Mouse (Mus musculus): ENCODE results near the gene Nkpd1. TPM values are rescaled to one million over a fixed set of nuclear protein-coding genes. Genes with fewer than 3 reads are reported as not detected.

Gene Nkpd1
- polyA plus RNA-seq, 1 experiment from 2014 or later, result not detected

- Histone ChIP-seq H3K4me3 (peak within 1 kb of the TSS; percentile 98), H3K36me3 (peaks cover 37% of the 10 kb centered on the region), H3K27me3 (replicated peaks) (no peaks in the 10 kb centered on the region), H3K4me1 (peaks cover 46% of the 10 kb centered on the region), H3K4me2 (peak within 1 kb of the TSS; percentile 98), H3K9ac (peak within 1 kb of the TSS; percentile 98), H3K9me3 (no peaks in the 10 kb centered on the region), H3K27ac (replicated peaks) (peak within 1 kb of the TSS; percentile 91)
- 2% methylated on average over 19 of the region's 19 CpGs for WGBS
- no peak; the same call in 1 of the 2 replicates for ATAC-seq (ENCODE audit: extremely low read depth, insufficient number of reproducible peaks, low FRiP score, low TSS enrichment)
These were observed 45.2 kb downstream of the Nkpd1 start, which contains the start of gene Ppp1r37 for GRCm38 (mm10) chr7:19562643-19563410. Gene Ppp1r37, minus strand, starts transcription at chr7:19563076.

- ATAC-seq (ENCODE audit: extremely low read depth, insufficient number of reproducible peaks, low FRiP score, low TSS enrichment), result no peak
- Histone ChIP-seq H3K27me3 (replicated peaks) (no peaks in the 10 kb centered on the region), H3K36me3 (peaks cover 44% of the 10 kb centered on the region), H3K4me3 (no peak overlapping the region), H3K27ac (replicated peaks) (0 out of 2 replicates have a peak overlapping the region, but pooled peaks have one; percentile 91), H3K4me1 (peaks cover 35% of the 10 kb centered on the region), H3K9me3 (no peaks in the 10 kb centered on the region), H3K9ac (peak overlapping the region; percentile 98), H3K4me2 (peak overlapping the region; percentile 98; the same call in 1 of the 2 replicates)
- WGBS, result 62% methylated on average over 3 of the region's 3 CpGs
These were observed 46.2 kb downstream of the Nkpd1 start for GRCm38 (mm10) chr7:19563884-19564283.

GRCm38 (mm10) chr7:19564455-19564854 lies 46.8 kb downstream of the Nkpd1 start:
- Histone ChIP-seq H3K4me2 (no peak overlapping the region), H3K4me1 (peaks cover 30% of the 10 kb centered on the region), H3K4me3 (no peak overlapping the region), H3K27me3 (replicated peaks) (no peaks in the 10 kb centered on the region), H3K27ac (replicated peaks) (no peak overlapping the region), H3K9me3 (no peaks in the 10 kb centered on the region), H3K9ac (no peak overlapping the region), H3K36me3 (peaks cover 49% of the 10 kb centered on the region)
- WGBS, result 85% methylated on average over 4 of the region's 4 CpGs
- no peak for ATAC-seq (ENCODE audit: extremely low read depth, insufficient number of reproducible peaks, low FRiP score, low TSS enrichment)

- no peaks in the 10 kb centered on the region for H3K9me3 ChIP-seq
- ATAC-seq (ENCODE audit: extremely low read depth, insufficient number of reproducible peaks, low FRiP score, low TSS enrichment), result no peak
- no peak overlapping the region for H3K9ac ChIP-seq
- H3K27ac ChIP-seq (replicated peaks), result no peak overlapping the region
- no peak overlapping the region for H3K4me2 ChIP-seq
- H3K36me3 ChIP-seq, result peaks cover 63% of the 10 kb centered on the region
- no peak overlapping the region for H3K4me3 ChIP-seq
- 89% methylated on average over 2 of the region's 2 CpGs for WGBS
- H3K4me1 ChIP-seq, result peaks cover 16% of the 10 kb centered on the region
- no peaks in the 10 kb centered on the region for H3K27me3 ChIP-seq (replicated peaks)
These were observed 48.2 kb downstream of the Nkpd1 start for GRCm38 (mm10) chr7:19565803-19566202.

- Histone ChIP-seq H3K4me3 (no peak overlapping the region), H3K4me2 (no peak overlapping the region), H3K9ac (no peak overlapping the region), H3K4me1 (peaks cover 25% of the 10 kb centered on the region), H3K36me3 (peaks cover 67% of the 10 kb centered on the region), H3K9me3 (no peaks in the 10 kb centered on the region), H3K27me3 (replicated peaks) (no peaks in the 10 kb centered on the region), H3K27ac (replicated peaks) (no peak overlapping the region)
- no peak for ATAC-seq (ENCODE audit: extremely low read depth, insufficient number of reproducible peaks, low FRiP score, low TSS enrichment)
- 86% methylated on average over 8 of the region's 8 CpGs for WGBS
These were observed 49.8 kb downstream of the Nkpd1 start for GRCm38 (mm10) chr7:19567426-19567825.

- peaks cover 57% of the 10 kb centered on the region for H3K36me3 ChIP-seq
- WGBS, result 76% methylated on average over 3 of the region's 3 CpGs
- H3K4me1 ChIP-seq, result peaks cover 22% of the 10 kb centered on the region
- H3K9me3 ChIP-seq, result no peaks in the 10 kb centered on the region
- no peak overlapping the region for H3K4me2 ChIP-seq
- H3K27me3 ChIP-seq (replicated peaks), result peaks cover under 1% of the 10 kb centered on the region; the same call in 1 of the 2 replicates
- no peak overlapping the region for H3K27ac ChIP-seq (replicated peaks)
- H3K9ac ChIP-seq, result no peak overlapping the region
- ATAC-seq (ENCODE audit: extremely low read depth, insufficient number of reproducible peaks, low FRiP score, low TSS enrichment), result no peak
- no peak overlapping the region for H3K4me3 ChIP-seq
These were observed 52.0 kb downstream of the Nkpd1 start for GRCm38 (mm10) chr7:19569647-19570046.

GRCm38 (mm10) chr7:19572926-19573775 lies 55.5 kb downstream of the Nkpd1 start:
- peaks cover 35% of the 10 kb centered on the region for H3K27me3 ChIP-seq (replicated peaks)
- peak overlapping the region; percentile 77 for H3K4me2 ChIP-seq
- H3K27ac ChIP-seq (replicated peaks), result peak overlapping the region; percentile 91
- WGBS, result under 1% methylated on average over 53 of the region's 53 CpGs
- H3K36me3 ChIP-seq, result peaks cover 30% of the 10 kb centered on the region
- no peaks in the 10 kb centered on the region for H3K9me3 ChIP-seq
- H3K9ac ChIP-seq, result peak overlapping the region; percentile 91
- H3K4me1 ChIP-seq, result peaks cover 39% of the 10 kb centered on the region
- peak; percentile 80; the same call in 1 of the 2 replicates for ATAC-seq (ENCODE audit: extremely low read depth, insufficient number of reproducible peaks, low FRiP score, low TSS enrichment)
- peak overlapping the region; percentile 76 for H3K4me3 ChIP-seq

- Histone ChIP-seq H3K4me2 (peak overlapping the region; percentile 77), H3K9me3 (no peaks in the 10 kb centered on the region), H3K4me1 (peaks cover 40% of the 10 kb centered on the region), H3K36me3 (peaks cover 24% of the 10 kb centered on the region), H3K27ac (replicated peaks) (peak overlapping the region; percentile 91), H3K4me3 (peak overlapping the region; percentile 76), H3K9ac (peak overlapping the region; percentile 91), H3K27me3 (replicated peaks) (peaks cover 41% of the 10 kb centered on the region)
- ATAC-seq (ENCODE audit: extremely low read depth, insufficient number of reproducible peaks, low FRiP score, low TSS enrichment), result no peak
- WGBS, result 19% methylated on average over 16 of the region's 16 CpGs
These were observed 56.1 kb downstream of the Nkpd1 start for GRCm38 (mm10) chr7:19573776-19574140.

Other genes with a start within 250 kb of the Nkpd1 start
- gene Vasp, start 246.0 kb upstream of the Nkpd1 start, polyA plus RNA-seq (2015; fragmentation: Nextera tagmentation; extraction: Ambion mirVana), result 81.2 and 81.7 TPM in 2 replicates
- gene Ppm1n, start 237.8 kb upstream of the Nkpd1 start, polyA plus RNA-seq (2015; fragmentation: Nextera tagmentation; extraction: Ambion mirVana), result not detected in 2 replicates
- gene Rtn2, start 235.2 kb upstream of the Nkpd1 start, polyA plus RNA-seq (2015; fragmentation: Nextera tagmentation; extraction: Ambion mirVana), result 26.1 and 29.3 TPM in 2 replicates
- 0.14 and 0.16 TPM in 2 replicates for gene Fosb, start 207.8 kb upstream of the Nkpd1 start, polyA plus RNA-seq (2015; fragmentation: Nextera tagmentation; extraction: Ambion mirVana)
- 62.6 and 62.7 TPM in 2 replicates for gene Ercc1, start 173.1 kb upstream of the Nkpd1 start, polyA plus RNA-seq (2015; fragmentation: Nextera tagmentation; extraction: Ambion mirVana)
- 17.4 and 19.8 TPM in 2 replicates for gene Cd3eap, start 158.4 kb upstream of the Nkpd1 start, polyA plus RNA-seq (2015; fragmentation: Nextera tagmentation; extraction: Ambion mirVana)
- gene Ppp1r13l, start 158.1 kb upstream of the Nkpd1 start, polyA plus RNA-seq (2015; fragmentation: Nextera tagmentation; extraction: Ambion mirVana), result 12.8 and 13.0 TPM in 2 replicates
- gene Ercc2, start 135.8 kb upstream of the Nkpd1 start, polyA plus RNA-seq (2015; fragmentation: Nextera tagmentation; extraction: Ambion mirVana), result 11.8 and 12.2 TPM in 2 replicates
- gene Klc3, start 113.7 kb upstream of the Nkpd1 start, polyA plus RNA-seq (2015; fragmentation: Nextera tagmentation; extraction: Ambion mirVana), result 4.8 and 5.5 TPM in 2 replicates
- gene Ckm, start 113.1 kb upstream of the Nkpd1 start, polyA plus RNA-seq (2015; fragmentation: Nextera tagmentation; extraction: Ambion mirVana), result 284 and 345 TPM in 2 replicates
- 6.5 and 7.5 TPM in 2 replicates for gene Mark4, start 59.0 kb upstream of the Nkpd1 start, polyA plus RNA-seq (2015; fragmentation: Nextera tagmentation; extraction: Ambion mirVana)
- gene Exoc3l2, start 54.5 kb upstream of the Nkpd1 start, polyA plus RNA-seq (2015; fragmentation: Nextera tagmentation; extraction: Ambion mirVana), result 1.1 and 1.2 TPM in 2 replicates
- 1.5 TPM in 2 replicates for gene Bloc1s3, start 9.5 kb upstream of the Nkpd1 start, polyA plus RNA-seq (2015; fragmentation: Nextera tagmentation; extraction: Ambion mirVana)
- gene Trappc6a, start 9.4 kb upstream of the Nkpd1 start, polyA plus RNA-seq (2015; fragmentation: Nextera tagmentation; extraction: Ambion mirVana), result 71.4 and 77.4 TPM in 2 replicates
- 15.0 and 17.2 TPM in 2 replicates for gene Ppp1r37, start 45.2 kb downstream of the Nkpd1 start, polyA plus RNA-seq (2015; fragmentation: Nextera tagmentation; extraction: Ambion mirVana)
- 0.12 and 0.32 TPM in 2 replicates for gene Zfp296, start 59.4 kb downstream of the Nkpd1 start, polyA plus RNA-seq (2015; fragmentation: Nextera tagmentation; extraction: Ambion mirVana)
- gene Gemin7, start 59.8 kb downstream of the Nkpd1 start, polyA plus RNA-seq (2015; fragmentation: Nextera tagmentation; extraction: Ambion mirVana), result 114 and 134 TPM in 2 replicates
- 30.8 and 31.8 TPM in 2 replicates for gene Clasrp, start 86.6 kb downstream of the Nkpd1 start, polyA plus RNA-seq (2015; fragmentation: Nextera tagmentation; extraction: Ambion mirVana)
- 5.6 and 6.2 TPM in 2 replicates for gene Relb, start 111.6 kb downstream of the Nkpd1 start, polyA plus RNA-seq (2015; fragmentation: Nextera tagmentation; extraction: Ambion mirVana)
- gene Clptm1, start 147.2 kb downstream of the Nkpd1 start, polyA plus RNA-seq (2015; fragmentation: Nextera tagmentation; extraction: Ambion mirVana), result 74.5 and 74.6 TPM in 2 replicates
- 3.6 and 22.3 TPM in 2 replicates for gene Apoc2, start 160.1 kb downstream of the Nkpd1 start, polyA plus RNA-seq (2015; fragmentation: Nextera tagmentation; extraction: Ambion mirVana)
- gene Gm44805, start 163.6 kb downstream of the Nkpd1 start, polyA plus RNA-seq (2015; fragmentation: Nextera tagmentation; extraction: Ambion mirVana), result 2.9 TPM in 1 of 2 replicates, not detected in the other
- 0.84 and 3.7 TPM in 2 replicates for gene Apoc4, start 163.6 kb downstream of the Nkpd1 start, polyA plus RNA-seq (2015; fragmentation: Nextera tagmentation; extraction: Ambion mirVana)
- 8.8 and 13.9 TPM in 2 replicates for gene Apoc1, start 174.8 kb downstream of the Nkpd1 start, polyA plus RNA-seq (2015; fragmentation: Nextera tagmentation; extraction: Ambion mirVana)
- gene Apoe, start 181.3 kb downstream of the Nkpd1 start, polyA plus RNA-seq (2015; fragmentation: Nextera tagmentation; extraction: Ambion mirVana), result 480 and 561 TPM in 2 replicates
- gene Tomm40, start 197.6 kb downstream of the Nkpd1 start, polyA plus RNA-seq (2015; fragmentation: Nextera tagmentation; extraction: Ambion mirVana), result 128 and 146 TPM in 2 replicates
- gene Nectin2, start 232.6 kb downstream of the Nkpd1 start, polyA plus RNA-seq (2015; fragmentation: Nextera tagmentation; extraction: Ambion mirVana), result 89.3 and 89.4 TPM in 2 replicates

All from heart, embryonic 13.5 days (tissue).